Mouse (Mus musculus): ENCODE data around the gene Wrnip1. TPM values are rescaled to one million over a fixed set of nuclear protein-coding genes. Genes with fewer than 3 reads are reported as not detected.
"Not testable (repeated sequence)": the region's sequence is repeated elsewhere in the genome, so short reads cannot be mapped to it uniquely, and the experiment has no call there.

Gene Wrnip1
- polyA plus RNA-seq, 1 experiment = 27.3 TPM

GRCm38 (mm10) chr13:32851967-32852366, 50.1 kb downstream of the Wrnip1 start:
- DNase-seq (ENCODE audit: low read depth) = no peak

- DNase-seq (ENCODE audit: low read depth) = no peak
Measured at GRCm38 (mm10) chr13:32852539-32852938, 50.7 kb downstream of the Wrnip1 start.

GRCm38 (mm10) chr13:32853073-32853472, 51.2 kb downstream of the Wrnip1 start:
- no peak for DNase-seq (ENCODE audit: low read depth)

DNA sequence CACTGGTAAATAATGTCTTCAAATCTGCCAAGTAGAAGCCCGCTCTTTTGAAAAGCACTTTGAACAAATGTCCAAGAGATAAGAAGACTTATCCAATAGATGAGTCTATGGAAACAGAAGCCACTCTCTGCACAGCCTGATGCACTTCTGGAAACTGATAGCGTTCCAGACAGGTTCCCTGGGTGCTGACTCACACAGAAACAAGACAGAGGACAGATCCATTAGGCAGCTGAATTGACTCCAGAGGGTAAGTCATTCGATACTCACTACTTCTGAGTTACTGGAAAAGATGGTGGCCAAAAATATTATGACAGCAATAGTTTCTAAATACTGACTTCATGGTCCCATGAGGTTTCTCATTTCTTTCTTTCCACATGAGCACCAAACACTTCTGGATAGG, 59.0 kb downstream of the Wrnip1 start:
- DNase-seq (ENCODE audit: low read depth) = no peak

DNA sequence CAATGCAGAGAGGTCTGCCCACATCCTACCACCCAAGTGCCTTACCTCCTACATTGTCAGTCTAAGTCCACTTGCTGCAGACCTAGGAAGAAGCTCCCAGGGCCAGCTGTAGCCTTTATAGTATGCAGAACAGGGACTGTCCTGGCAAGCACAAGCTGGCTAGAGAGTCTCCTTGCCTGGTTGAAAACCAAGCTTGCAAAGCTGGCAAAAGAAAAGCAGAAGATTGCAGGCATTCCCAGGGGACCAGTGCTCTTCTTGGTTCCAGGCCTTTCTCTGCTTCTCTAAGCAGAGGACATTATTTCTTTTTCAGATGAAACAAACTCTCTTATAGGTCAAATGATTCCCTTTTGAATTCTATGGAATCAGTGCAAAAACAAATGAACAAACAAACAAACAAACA, 61.6 kb downstream of the Wrnip1 start:
- no peak for DNase-seq (ENCODE audit: low read depth)

- DNase-seq (ENCODE audit: low read depth) = not testable (repeated sequence)
Measured at GRCm38 (mm10) chr13:32864529-32864928, 62.7 kb downstream of the Wrnip1 start.

- DNase-seq (ENCODE audit: low read depth) = no peak
Measured at GRCm38 (mm10) chr13:32865591-32865990, 63.8 kb downstream of the Wrnip1 start.

- no peak for DNase-seq (ENCODE audit: low read depth)
Measured at GRCm38 (mm10) chr13:32866484-32866883, 64.6 kb downstream of the Wrnip1 start.

- no peak for DNase-seq (ENCODE audit: low read depth)
Measured at GRCm38 (mm10) chr13:32867030-32867429, 65.2 kb downstream of the Wrnip1 start.

DNA sequence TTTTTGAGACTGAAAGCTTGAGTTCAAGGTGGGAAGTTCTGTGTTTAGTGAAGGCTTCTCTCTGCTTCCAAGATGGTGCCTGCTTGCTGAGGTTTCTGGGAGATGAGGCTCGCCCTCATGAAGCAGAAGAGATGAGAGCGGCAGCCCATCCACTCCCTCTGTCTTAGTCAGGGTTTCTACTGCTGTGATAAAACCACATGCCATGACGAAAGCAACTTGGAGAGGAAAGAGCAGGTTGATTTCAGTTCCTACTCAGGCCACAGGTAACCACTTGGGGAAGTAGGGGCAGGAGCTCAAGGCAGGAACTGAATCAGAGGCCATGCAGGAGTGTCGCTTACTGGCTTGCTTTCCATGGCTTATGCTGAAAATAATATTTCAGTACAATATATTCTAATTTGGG, 66.4 kb downstream of the Wrnip1 start:
- DNase-seq (ENCODE audit: low read depth) = not testable (repeated sequence)

GRCm38 (mm10) chr13:32868843-32869242, 67.0 kb downstream of the Wrnip1 start:
- DNase-seq (ENCODE audit: low read depth) = no peak

Other genes with a start within 250 kb of the Wrnip1 start
- 0.05 and 0.15 TPM in 2 replicates for gene Mylk4, start 18.1 kb upstream of the Wrnip1 start, polyA plus RNA-seq (2012; rRNA removed)
- gene D930007J09Rik, start 811 bp downstream of the Wrnip1 start, polyA plus RNA-seq (2012; rRNA removed) = 0.50 TPM in 1 of 2 replicates, not detected in the other
- 4.1 and 6.2 TPM in 2 replicates for gene Serpinb1a, start 49.1 kb downstream of the Wrnip1 start, polyA plus RNA-seq (2012; rRNA removed)
- gene Serpinb1c, start 96.2 kb downstream of the Wrnip1 start, polyA plus RNA-seq (2012; rRNA removed) = not detected in 2 replicates
- gene Serpinb6b, start 163.2 kb downstream of the Wrnip1 start, polyA plus RNA-seq (2012; rRNA removed) = 4.9 and 7.3 TPM in 2 replicates
- 11.6 and 14.1 TPM in 2 replicates for gene Serpinb9, start 201.2 kb downstream of the Wrnip1 start, polyA plus RNA-seq (2012; rRNA removed)
- 0.04 and 0.14 TPM in 2 replicates for gene Serpinb9b, start 225.4 kb downstream of the Wrnip1 start, polyA plus RNA-seq (2012; rRNA removed)